Mouse (Mus musculus): Measurements from ENCODE around the gene Ccdc50. TPM values are rescaled to one million over a fixed set of nuclear protein-coding genes. Genes with fewer than 3 reads are reported as not detected.

The Ccdc50 gene
- total RNA-seq, 2 experiments from 2014 or later = 61.8 to 70.7 TPM

DNA sequence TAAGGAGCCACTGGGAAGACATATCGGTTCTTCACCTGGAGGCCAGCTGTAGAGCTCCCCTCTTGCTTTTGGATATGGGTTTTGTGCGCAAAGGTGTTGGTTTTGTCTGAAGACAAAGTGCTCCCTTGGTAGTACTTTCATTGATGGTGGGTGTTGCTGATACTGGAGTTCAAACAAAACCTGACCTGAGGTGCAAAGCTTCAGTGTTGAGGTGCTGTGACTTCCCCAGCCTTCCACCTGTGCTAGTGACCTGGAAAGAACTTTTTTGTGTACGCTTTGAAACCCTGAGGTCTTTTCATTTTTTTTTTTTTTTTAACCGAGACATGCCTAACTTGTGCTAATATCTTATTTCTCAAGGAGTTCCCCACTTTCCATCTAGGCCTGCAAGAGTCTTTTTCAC lies 1.6 kb downstream of the Ccdc50 start:
- no peak for DNase-seq
- intact Hi-C loops (cut with DNase I) = no loop called here

DNA sequence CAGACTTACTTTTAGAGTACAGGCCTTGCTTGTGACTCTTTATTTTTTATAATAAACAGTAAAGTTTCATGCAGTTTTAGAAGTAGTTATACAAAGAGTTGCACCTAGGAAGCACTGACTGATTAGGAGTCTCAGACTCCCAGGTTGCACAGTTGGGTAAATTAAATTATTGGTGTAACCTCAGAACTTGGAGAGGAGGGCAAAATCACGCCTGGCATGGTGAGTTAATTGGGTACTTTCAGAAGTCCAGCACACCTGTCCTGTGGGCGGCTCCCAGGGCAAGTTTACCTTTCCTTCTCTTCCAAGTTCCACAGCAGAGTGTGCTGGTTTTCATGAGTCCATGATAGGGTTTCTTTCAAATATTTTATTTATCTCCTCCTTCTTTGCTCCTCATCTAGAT lies 3.2 kb downstream of the Ccdc50 start:
- intact Hi-C loops (cut with DNase I) = no loop called here
- no peak for DNase-seq

DNA sequence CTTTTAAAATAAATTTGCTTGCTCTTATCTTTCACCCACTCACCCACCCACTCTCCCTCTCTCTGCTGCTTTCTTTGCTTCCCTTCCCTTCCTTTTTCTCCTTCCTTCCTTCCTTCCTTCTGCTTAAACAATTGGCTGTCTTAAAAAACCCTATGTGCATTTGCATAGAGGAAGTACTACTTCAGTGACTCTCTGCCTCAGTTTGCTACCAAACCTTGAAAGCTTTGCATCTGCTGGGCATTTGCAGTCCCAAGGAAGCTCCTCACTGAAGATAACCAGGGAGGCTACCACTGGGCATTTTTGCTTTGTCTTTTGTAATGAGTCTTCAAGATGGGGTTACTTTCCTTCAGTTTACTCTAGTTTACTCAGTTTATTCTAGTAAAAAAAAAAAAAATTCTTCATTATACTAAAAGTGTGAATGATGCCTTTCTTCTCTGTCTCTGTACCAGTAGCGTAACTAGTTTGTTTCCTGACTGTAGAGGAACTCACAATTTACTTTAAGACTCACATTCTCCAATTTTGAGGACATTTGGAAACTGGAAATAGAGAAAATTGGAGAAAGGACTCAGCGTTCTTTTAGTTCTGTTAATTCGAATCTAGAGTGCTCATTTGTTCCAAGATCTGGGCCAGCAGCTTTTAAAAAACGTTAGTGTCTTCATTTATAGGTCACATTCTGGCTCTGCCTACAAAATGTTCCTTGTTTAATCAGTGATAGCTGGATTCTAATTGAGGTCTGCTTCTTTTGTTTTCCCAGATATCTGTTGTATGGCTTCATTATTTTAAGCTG lies 6.8 kb downstream of the Ccdc50 start:
- no peak for DNase-seq
- intact Hi-C loops (cut with DNase I) = no loop called here

DNA sequence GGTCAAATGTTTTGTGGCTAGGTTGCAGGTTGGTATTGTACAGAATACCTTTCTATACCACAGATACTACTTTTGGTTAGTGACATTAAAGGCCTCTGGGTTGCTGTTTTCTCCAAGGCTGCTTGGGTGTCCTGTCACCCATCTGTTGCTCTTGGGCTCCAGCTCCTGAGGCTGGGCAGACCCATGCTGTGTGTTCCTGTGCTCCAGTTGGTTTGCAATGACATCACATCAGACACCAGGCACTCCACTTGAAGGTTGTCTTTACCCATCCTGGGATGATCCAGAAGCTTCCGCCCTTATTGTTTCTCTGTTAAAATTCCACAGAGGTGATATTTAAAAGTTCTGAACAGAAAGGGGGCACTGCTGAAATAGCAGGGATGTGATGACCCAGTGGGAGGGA lies 8.3 kb downstream of the Ccdc50 start:
- DNase-seq = no peak
- intact Hi-C loops (cut with DNase I) = no loop called here

DNA sequence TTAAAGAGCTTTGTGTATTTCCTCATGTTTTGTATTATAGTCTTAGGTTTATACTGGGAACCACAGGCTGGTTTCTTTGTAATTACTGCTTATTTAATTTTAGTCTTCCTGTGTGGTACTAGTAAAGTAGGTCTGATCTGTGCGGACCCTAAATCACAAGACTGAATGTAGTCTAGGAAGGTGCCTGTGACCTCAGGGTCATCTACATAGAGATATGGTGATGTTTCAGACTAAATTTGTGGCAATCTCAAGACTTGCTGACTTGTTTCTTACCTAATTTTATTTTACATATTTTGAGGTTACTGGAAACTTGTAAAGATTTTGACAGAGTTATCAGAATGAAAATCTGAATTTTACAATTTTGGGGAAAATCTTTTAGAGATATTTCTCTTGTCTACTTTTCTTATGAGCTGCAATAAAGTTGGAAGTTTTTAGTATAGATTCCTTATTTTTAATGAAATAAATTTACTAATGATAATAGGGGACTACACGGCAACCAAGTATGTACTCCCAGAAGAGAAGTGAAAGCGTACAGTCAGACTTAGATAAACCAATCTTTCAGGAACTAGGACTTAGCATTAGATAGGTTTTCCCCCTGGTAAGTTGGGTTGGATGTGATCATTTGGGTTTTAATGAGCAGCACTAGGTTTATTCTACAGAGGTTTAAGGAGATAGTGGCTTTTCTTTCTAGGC lies 10.5 kb downstream of the Ccdc50 start:
- intact Hi-C loops (cut with DNase I) = no loop called here
- DNase-seq = no peak

DNA sequence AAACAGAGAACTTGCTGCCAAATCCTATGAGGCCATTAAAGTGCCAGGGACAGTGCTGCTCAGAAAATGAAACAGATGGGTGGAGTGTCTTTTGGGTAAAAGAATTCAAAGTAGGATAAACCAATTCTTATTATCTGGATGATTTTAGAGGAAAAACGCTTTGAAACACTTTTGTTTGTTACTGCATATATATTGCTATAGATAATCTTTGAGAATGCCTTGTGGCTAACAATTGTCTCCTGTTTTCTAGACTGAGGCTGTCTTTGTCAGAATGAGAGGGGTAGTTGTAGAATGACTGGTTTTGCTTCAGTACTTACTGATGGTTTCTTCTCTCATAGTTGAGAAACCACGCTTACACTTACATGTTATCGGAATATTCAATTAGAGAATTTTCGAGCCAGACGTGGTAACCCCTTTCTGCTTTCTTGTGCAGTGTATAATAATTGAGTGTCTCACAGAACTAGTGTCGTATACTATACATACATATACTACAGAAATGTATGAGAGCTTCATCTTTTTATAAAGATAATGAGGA lies 11.1 kb downstream of the Ccdc50 start:
- DNase-seq = no peak
- intact Hi-C loops (cut with DNase I) = no loop called here

DNA sequence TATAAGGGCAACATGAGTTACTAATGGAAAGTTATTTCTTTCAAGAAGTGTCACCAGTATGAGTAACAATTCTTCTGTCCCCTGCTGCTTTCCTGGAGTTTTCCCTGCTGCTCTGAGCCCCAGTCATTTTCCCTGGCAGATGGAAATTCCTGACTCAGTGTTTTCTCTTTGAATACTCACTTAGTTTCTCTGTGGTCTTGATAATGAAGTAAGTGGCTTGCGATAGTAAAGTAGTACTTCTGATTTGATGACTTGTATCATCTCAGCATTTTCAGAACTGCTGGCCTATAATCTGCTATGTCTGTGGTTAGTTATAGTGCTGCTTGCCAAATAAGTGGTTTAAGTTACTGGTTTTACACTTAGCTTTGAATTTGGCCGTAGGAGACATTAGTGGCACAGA lies 12.9 kb downstream of the Ccdc50 start:
- intact Hi-C loops (cut with DNase I) = no loop called here
- no peak for DNase-seq

DNA sequence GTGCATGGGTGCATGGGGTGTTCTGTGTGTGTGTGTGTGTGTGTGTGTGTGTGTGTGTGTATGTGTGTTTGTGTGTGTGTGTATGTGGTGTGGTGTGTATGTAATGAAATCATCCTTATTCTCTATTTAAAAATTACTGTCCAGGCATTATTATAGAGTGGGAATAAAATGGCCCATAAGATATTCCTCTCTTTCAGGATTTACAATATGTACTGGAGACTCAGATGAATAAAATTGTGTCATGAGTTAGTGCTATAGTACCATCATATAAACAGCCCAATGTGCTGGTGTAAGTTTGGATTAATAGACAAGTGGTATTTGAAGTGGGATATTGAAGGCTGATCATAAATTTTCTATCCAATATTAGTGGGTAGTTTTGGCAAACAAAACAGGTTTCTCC lies 15.4 kb downstream of the Ccdc50 start:
- intact Hi-C loops (cut with DNase I) = no loop called here

DNA sequence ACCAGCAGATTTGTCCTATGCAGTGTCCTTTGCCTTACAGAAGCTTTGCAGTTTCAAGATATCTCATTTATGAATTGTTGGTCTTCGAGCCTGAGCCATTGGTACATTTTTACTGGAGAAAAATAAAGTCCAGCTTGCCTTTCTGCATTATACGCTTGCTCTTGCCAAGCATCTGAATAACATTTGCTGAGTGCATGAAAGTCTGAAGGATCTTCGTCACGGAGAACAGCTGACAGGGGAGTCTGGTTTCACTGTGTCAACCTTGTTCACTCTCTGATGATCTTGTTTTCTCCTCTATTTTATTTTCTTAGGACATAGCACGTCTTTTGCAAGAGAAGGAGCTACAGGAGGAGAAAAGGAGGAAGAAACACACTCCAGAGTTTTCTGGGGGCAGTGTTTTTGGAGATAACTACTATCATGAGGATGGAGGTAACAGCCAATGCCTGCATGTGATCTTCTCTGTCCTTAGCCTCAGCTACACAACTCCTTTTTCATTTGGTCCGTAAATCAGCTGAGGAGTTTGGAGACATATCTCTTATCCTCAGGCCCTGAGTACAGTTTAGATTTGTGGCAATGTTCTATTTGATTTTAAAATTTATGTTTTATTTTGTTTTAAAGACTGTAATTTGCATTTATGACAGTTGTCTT lies 28.4 kb downstream of the Ccdc50 start:
- intact Hi-C loops (cut with DNase I) = no loop called here
- no peak for DNase-seq

More for the DNA sequence above, 15.4 kb downstream of the Ccdc50 start:
- DNase-seq = no peak

DNA sequence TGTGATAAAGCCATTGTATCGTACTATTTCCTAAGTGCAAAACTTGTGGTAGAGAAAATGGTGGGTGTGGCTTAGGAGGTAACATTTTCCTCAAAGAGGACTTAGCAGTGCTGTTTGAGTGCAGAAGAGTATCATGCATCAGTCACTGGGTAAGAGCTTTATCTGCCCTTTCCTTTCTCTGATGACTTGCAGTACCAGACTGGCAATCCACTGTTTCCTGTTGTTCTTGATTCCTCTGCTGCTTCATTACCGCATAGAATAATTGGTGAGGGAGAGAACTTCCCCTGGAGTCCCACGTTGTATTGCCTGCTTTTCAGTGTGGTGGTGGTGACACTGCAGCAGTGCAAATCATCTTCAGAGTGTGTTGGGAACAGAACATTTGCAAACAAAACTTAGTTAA lies 29.0 kb downstream of the Ccdc50 start:
- DNase-seq = no peak
- intact Hi-C loops (cut with DNase I) = no loop called here

DNA sequence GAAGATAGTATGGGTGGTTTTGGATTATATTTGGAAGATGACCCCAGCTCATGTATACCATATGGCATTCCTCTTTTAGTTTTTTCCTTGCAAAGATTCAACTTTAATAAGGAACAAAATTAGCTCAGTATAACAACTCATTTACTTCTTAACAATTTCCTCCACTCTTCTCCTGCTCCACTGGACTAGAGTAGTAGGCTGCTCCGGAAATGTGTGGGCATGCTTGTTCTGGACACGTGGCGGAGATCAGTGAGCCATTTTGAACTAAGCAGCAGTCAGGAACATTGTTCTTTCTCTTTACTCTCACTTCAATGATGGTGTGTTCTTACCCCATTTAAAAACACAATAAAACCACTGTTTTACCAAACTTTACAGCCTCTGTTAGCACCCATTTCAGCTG lies 32.3 kb downstream of the Ccdc50 start:
- intact Hi-C loops (cut with DNase I) = no loop called here
- DNase-seq = no peak

DNA sequence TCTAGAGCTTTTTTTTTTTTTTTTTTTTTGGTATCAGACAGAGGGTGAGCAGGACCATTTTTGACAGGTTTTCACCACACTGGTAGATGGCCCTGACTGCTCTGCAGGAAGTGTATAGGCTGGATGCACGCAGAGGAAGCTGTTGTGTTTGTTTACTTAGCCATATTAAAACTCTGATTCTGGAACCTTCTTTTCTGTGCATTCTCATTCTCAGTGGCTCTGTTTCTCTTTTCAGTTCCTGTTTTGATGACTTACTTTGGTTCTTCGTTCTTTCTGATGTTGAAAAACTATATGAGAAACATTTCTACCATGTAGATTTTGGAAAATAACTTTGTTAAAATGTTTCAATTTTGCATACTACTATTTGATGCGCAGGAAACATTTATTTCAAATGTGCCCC lies 46.4 kb downstream of the Ccdc50 start:
- intact Hi-C loops (cut with DNase I) = loop anchor here (10.0 kb wide), 1 partner anchor 50 kb away; the partner anchor contains the start of gene Ccdc50

DNA sequence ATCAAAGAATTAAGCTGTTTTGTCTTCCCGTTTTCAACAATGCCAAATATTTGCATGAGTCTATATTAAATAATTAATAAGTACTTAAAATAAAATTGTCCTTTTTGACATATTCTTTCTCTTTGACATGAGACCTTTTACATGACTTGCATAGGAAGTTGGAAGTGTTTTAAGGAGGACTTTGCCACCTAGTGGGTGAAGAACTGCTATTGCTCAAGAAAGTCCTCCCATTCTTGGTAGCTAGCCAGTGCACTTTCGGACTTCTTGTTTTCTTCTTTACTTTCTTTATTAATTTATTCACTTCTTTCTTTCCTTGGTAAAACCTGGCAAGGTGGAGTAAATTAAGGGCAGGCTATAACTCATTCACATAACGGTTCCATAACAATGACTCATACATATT lies 55.3 kb downstream of the Ccdc50 start:
- intact Hi-C loops (cut with DNase I) = no loop called here

More for the DNA sequence above, 46.4 kb downstream of the Ccdc50 start:
- DNase-seq = no peak

DNA sequence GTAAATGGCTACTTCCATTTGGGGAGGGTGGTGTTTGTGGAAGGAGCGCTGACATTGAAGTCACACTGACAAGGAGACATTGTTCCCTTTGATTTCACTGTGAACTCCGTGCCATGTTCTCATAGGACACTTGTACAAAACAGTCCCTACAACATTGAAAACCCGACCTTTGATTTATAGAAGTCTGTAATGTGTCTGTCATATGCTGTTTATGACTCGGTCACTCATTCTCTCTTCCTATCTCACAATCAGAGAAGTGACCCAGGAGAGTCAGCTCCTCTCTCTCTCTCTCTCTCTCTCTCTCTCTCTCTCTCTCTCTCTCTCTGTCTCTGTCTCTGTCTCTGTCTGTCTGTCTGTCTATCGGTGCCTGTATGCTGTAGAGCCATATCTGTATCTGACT lies 60.7 kb downstream of the Ccdc50 start:
- intact Hi-C loops (cut with DNase I) = no loop called here
- DNase-seq = no peak

More for the DNA sequence above, 55.3 kb downstream of the Ccdc50 start:
- DNase-seq = no peak

DNA sequence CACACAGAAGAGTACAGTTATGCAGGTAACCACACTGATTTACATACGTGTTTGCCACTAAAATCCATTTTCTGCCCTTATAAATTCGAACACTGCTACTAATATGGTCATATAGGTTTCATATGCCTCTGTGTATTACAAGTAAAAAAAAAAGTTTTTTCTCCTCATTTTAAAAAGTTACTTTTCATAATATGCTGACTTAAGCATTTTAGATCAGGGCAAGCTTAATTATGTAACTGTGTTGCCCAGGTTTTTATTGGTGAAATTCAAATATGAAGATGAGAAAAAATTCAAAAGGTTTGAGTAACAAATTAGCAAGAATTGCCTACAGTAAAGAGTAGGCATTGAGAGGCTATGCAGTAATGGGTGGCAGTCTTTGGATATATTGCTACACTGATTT lies 62.0 kb downstream of the Ccdc50 start:
- DNase-seq = no peak
- intact Hi-C loops (cut with DNase I) = no loop called here

DNA sequence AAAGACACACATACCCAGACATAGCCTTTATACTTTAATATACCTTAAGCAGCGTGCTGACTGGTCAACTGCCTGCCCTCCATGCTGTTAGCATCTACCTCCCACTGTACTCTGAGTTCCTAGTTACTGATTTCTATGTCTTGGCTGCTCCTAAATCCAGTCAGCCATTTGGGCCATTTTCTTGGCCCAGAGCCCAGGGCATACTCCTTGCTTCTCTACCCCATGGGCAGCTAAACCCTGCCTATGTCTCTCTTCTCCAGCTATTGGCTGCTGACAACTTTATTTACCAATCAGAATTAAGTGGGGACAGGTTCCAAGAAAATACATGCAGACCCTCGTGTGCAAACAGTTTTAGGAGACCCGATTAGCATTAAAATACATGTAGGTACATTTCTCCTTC lies 64.7 kb downstream of the Ccdc50 start:
- intact Hi-C loops (cut with DNase I) = no loop called here
- peak in 1 of 2 experiments; percentile 8 for DNase-seq

DNA sequence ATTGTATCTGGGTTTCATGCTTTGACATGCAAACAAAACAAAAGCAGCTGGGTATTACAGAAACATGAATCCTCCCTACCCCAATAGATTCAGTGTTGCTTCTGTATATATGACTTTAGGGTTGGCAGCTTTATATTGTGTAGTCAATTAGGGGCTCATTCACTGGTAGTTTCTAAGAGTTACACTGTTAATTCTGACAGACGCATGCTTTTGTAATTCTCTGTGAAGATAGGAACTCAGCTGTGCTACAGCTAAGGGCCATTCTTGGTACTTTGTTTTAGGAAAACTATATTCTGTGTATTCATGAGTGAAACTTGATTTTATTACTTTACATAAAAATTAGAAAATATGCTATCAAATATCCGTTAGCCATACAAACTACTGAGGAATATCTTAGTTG lies 65.2 kb downstream of the Ccdc50 start:
- intact Hi-C loops (cut with DNase I) = no loop called here
- DNase-seq = no peak

DNA sequence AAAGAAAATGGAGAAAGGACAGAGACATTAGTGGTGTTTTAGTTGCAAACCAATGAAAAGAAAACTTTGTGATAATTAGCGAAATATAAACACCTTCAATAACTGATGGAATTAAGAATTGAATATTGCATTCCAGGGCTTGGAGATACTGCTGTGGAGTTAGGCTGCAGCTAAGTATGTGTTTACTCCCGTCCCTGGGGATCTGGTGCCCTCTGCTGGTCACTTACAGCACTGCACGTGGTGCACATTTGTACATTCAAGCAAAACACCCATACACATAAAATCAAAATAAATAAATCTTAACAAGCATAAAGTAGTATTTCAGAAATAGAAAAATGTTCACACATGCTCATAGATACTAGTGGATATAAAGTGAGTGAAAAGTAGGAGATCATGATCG lies 68.6 kb downstream of the Ccdc50 start:
- intact Hi-C loops (cut with DNase I) = loop anchor here (2.0 kb wide), 1 partner anchor 316 kb away; no protein-coding TSS in a partner anchor

DNA sequence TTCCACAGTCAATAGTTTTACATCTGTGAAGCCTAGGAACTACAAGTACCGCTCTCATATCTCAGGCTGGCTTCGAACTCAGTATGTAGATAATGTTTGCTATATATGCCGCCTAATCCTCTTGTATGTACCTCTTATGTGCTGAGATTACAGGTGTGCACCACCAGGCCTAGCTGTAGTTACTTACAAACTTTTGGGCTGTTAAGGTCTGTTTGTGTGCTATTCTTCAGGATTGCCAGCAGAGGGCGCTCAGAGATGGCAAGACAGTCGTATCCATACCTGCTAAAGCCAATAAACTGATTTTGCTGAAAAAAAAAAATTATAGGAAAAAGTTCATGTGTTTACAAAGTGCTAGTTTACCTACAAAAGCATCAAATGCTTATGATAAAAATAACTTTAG lies 80.1 kb downstream of the Ccdc50 start:
- intact Hi-C loops (cut with DNase I) = loop anchor here (5.0 kb wide), 1 partner anchor 1019 kb away; no protein-coding TSS in a partner anchor
- DNase-seq = no peak

More for the DNA sequence above, 68.6 kb downstream of the Ccdc50 start:
- DNase-seq = peak; percentile 58 to 75

DNA sequence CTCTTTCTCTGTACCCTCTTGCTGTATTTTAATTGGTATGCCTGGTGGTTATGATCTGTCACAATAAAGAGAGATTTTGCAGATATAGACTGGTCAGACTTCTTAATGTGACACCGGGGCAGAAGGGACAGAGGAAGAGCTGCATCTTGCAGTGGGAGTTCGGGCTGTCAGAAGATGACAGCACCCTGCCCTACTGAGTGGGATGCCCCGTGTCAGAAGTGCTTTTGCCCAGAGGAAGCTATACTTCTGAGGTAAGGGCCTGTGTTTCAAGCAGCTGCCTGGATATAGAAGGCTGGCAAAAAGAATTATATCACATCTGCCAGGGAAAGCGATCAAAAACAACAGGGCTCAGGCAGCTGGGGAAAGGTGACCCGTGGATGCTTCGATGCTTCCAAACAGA lies 82.7 kb downstream of the Ccdc50 start:
- intact Hi-C loops (cut with DNase I) = no loop called here
- no peak for DNase-seq

DNA sequence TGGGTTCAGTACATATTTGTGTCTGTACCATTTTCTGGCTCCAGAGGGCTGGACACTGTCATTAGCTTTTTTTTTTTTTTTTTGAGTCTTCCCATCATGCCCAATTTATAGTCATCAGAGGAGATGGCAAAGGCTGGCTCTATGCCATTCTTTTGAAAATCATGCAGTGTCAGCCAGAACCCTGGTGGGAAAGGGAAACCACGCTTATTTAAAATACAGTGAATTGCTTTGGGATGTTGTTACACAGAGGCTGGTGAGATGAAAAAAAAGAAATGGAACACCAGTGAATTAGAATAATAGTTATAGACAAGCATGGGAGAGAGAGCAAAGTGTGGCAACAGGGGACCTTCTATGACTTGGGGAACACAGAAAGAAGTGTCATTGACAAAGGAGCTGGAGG lies 95.2 kb downstream of the Ccdc50 start:
- intact Hi-C loops (cut with DNase I) = no loop called here
- no peak for DNase-seq
